Mouse (Mus musculus) natural killer cell, adult 2 months (primary cell): ENCODE results near the gene Mob4.

ENCODE experiments used
- DNase-seq, 2 experiments: peaks; one replicate each; pipeline ENCODE4 v3.0.0; 2022; ENCODE audit warnings: low spot score in 2 of 2

Gene Mob4

DNA sequence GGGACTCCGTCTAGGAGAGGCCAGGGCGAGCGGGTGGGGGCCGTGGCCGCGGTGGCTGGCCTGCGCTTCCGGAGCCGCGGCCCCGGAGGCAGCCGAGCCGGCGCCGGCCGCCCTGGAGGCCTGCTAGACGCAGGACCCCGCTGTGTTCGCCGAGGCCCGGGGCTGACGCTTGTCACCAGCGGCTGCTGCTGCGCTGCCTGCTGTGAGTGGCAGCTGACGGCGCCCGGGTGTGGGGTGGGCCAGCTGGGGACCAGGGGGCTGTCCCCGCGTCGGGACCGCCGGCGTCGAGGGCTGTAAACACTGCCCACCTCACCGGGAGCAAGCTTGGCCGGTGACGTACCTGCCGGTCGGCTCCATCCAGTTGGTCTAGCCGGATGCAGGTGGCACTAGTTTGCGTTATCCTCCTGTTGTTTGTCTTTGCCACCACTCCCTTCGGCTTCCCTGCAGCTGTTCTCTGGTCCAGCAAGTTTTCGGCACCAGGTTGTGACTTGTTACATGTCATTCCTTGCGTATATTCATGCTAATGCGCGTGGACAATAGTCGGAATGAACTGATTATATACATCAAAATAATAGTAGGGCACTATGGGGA lies 488 bp downstream of the Mob4 start:
- DNase-seq, result peak in 1 of 2 experiments; percentile 78

GRCm38 (mm10) chr1:55132308-55132707 lies 1.3 kb downstream of the Mob4 start:
- no peak for DNase-seq

- DNase-seq, result no peak
Observed at GRCm38 (mm10) chr1:55133173-55133572, 2.1 kb downstream of the Mob4 start.

GRCm38 (mm10) chr1:55134301-55134700 lies 3.3 kb downstream of the Mob4 start:
- DNase-seq, result no peak

DNA sequence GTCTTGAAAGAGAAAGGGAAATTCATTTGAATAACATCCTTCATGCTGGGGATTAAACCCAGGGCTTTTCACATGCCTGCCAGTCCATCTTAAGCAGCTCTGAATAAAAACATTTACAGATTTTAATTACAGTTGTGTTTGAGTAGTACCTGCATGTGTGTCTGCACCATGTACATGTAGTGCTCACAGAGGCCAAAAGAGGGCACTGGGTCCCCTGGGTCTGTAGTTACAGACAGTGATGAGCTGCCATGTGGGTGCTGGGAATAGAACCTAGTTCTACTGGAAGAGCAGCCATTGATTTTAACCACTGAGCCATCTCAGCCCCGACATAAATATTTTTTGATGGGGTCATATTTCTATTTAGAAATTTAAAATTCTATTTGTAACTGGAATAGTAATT lies 4.8 kb downstream of the Mob4 start:
- no peak for DNase-seq

DNA sequence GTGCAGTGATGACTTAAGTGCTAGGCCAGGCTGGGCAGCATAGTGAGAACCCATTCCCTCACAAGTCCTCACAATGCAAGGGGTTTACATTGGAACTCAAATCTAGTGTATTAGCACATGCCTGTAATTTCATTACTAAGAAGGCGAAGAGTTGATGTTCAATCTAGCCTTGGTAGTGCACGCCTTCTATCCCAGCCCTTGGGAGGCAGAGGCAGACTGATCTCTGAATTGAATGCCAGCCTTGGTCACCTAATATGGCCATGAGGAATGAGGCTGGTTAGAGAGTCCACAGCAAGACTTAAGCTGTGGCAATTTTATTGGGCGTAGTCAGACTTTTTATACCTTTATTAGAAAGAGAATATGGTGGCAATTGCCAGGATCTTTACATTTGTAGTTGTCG lies 13.3 kb downstream of the Mob4 start:
- DNase-seq, result no peak

GRCm38 (mm10) chr1:55145556-55145955 lies 14.5 kb downstream of the Mob4 start:
- no peak for DNase-seq

DNA sequence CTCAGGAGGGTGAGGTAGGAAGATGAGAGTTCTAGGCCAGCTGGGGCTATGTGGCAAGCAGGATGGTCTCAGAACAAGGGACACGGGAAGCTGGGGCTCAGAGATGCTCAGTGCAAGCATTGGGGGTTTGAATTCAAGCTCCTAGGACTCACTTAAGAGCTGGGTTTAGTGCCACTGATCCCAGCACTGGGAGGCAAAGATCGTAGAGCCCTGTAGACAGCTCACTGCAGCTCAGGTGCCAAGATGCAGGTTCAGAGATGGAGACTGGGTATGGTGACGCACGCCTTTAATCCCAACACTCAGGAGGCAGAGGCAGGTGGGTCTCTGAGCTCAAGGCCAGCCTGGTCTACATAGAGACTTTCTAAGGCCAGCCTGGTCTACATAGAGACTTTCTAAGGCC lies 26.3 kb downstream of the Mob4 start:
- DNase-seq, result no peak

DNA sequence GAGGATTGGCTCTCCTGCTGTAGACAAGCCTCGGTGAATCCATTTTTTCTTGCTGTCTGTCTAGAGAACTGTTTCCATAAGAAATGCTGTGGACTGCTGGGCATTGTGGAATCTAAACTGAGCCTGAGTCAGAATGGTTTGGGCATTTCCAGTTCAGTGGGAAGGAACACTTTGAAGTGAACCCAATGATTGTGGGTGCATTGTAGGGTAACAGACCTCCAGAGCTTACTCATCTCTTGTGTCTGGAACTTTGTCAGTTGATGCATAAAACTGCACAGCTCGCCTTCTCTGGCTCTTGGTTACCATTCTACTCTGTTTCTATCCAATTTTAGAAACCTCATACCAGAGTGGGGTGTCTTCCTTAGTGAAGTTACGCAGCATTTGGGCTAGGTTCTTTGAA lies 27.2 kb downstream of the Mob4 start:
- no peak for DNase-seq

GRCm38 (mm10) chr1:55158821-55159220 lies 27.8 kb downstream of the Mob4 start:
- no peak for DNase-seq

DNA sequence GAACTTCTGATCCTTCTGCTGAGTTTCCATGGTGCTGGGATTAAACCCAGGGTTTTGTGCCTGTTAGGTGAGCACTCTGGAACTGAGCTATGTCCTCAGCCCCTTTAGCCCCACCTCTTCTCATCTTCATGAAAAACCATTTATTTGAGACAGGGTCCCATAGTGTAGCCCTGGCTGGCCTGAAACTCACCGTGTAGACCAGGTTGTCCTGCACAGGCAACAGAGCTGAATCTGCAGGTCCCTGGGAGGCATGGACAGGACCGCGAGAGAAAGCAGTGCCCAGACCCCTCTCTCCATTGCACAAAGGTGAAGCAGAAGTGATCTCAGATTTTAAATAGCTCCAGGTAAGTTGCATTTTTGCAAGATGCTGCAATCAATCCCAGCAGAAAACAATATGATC lies 29.2 kb downstream of the Mob4 start:
- no peak for DNase-seq

GRCm38 (mm10) chr1:55160831-55161638 lies 30.0 kb downstream of the Mob4 start:
- no peak for DNase-seq

GRCm38 (mm10) chr1:55161895-55162294 lies 30.9 kb downstream of the Mob4 start:
- DNase-seq, result no peak

- DNase-seq, result no peak
Observed at GRCm38 (mm10) chr1:55162781-55163180, 31.8 kb downstream of the Mob4 start.

DNA sequence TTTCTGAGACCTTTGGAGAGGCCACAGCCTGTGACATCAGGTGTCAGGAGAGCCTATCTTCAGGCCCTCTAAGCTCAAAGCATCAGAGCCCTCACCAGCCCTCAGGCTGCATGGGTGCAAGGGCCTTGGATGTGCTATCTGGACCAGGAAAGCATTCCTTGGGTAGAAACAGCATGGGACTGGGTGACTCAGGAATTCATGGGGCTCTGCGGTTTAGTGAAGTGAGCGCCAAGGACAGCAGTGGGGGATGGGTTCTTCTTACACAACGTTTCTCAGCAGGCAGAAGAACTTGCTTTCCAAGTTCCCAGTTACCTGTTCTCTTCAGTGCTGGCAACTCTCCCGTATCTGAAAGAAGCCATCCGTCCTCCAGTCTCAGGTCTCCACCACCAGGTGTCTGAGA lies 33.0 kb downstream of the Mob4 start:
- no peak for DNase-seq

DNA sequence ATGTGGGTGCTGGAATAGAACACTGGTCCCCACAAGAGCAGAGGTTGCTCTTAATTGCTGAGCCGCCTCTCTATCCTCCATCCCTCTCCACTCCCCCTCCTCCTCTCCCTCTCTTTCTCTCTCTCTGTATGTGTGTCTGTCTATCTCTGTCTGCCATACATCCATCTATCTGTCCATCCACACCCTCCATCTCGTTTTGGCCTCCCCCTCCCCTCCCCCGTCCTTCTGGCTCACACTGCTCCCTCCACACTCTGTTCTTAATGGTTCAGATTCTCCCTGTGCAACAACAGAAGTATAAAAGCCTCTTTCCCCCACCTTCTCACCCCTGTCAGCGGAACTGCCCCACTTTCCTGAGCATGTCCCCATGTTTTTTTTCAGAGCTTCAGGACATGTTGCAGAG lies 36.5 kb downstream of the Mob4 start:
- DNase-seq, result no peak

DNA sequence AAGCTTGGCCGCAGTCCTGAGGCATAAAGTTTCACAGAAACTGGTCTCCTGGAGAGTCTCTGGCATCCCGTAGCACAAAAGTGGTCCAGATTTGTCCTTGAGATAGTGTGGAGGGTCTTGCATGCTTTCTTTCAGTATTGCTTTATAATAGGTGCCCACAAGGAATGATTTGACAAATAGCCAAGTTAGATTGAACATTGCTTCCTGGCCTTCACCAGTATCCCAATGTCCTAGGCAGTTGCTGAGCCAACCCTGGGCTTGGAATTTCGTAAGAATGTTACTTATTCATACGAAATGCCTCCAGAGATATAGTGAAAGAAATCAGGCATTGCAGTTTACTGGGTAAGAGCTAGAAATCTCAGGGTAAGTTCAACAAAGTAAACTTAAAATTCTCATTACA lies 37.6 kb downstream of the Mob4 start:
- no peak for DNase-seq

DNA sequence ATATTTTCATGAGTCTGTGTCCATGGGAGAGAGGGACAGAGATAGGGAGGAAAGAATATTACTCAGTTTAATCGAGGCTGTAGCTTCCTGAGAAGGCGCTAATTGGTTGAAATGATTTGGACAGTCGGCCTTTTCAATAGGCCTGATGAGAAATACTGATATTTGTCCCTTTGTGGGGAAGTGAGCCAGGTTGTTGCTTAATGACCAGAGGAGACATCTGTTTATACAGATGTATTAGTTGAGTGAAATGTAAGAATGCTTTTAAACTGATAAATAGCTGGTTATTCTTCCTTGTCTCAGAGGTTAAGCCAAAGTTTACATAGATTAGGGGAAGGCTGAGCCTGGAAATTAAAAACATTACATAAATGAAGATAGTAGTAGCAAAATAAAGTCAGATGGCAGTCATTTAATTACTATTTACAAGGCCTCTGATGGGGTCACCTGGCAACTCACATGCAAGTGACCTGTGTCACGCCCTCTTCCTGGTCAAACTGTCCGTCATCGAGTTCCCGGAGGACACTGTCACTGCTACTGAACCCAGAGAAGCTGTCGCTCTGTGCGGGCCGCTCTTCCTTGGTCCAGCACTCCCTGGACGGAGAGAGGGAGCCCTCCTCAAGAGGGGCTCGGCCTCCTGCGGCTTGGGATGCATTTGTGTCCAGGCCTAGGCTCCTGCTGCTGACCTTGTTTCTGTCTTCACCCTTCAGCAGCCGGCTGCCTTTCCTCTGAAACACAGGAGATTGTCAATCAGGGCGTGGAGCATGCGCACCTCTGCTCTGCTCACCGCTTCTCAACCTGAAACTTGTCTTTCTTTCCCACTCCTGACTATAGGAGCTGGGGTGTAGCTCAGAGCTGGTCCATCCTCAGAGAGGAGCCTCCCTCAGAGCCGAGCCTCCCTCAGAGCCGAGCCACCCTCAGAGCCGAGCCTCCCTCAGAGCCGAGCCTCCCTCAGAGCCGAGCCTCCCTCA lies 40.6 kb downstream of the Mob4 start:
- no peak for DNase-seq

DNA sequence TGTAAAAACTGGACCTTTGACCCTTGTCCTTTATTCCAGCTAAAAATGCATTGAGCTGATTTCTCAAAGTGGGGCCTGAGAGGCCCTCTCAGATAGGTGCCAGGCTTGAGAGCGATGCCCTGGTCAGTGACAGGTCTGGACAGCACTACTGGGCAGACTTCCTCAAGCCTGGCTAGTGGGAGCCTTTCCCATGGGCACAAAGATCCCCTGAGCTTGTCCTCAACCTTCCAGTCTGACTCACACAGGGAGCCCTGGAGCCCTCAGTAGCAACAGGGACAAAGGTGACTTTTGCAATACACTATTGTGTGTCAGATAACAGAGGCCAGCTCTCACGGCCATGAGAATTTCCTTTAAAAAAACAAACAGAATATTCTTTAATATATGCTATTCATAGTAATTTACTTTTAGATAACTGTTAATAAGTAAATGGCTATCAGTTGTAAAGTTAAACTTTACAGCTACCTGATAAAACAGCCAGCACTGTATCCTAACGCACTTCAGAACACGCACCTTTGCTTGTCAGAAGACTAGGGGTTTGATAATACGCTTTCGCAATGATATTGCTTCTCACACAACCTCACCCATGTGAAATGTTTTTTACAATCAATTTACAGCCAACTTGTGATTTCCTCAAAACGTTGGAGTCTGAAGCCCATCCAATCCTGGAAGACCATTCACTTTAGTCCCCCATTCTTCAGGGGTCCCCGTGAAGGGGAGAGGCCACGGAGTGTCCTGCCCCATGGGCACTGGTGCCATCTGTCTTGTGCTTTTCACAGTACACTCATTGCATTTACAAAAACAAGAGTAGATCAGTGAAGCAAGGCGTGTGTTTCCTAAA lies 42.9 kb downstream of the Mob4 start:
- no peak for DNase-seq

- DNase-seq, result no peak
Observed at GRCm38 (mm10) chr1:55174558-55175034, 43.6 kb downstream of the Mob4 start.

- DNase-seq, result no peak
Observed at GRCm38 (mm10) chr1:55179917-55180566, 49.0 kb downstream of the Mob4 start.
